In genomic region chr2:25176573-25176972, GRCm38 (mm10) we compare ENCODE assay signal across 11 mouse cellular contexts. TPM values are rescaled to one million over a fixed set of nuclear protein-coding genes. Genes with fewer than 3 reads are reported as not detected.
A peak's percentile ranks its signal among the peaks of the same experiment; 100 is the strongest.
DNase-seq lines count a peak whose midpoint lies in the region; ATAC-seq and TF ChIP-seq lines count a peak whose summit lies in the region.
"Had no signal": no experiment of that assay in that cellular context is flagged by ENCODE, and none has a peak within 500 bp of the region (broad histone marks: within the 10 kb centered on the region; RNA-seq: fewer than 3 reads in every experiment).

No protein-coding gene starts in this region.

- no peak for TF ChIP-seq CTCF in midbrain, postnatal 0 days (IDR thresholded peaks at IDR 0.05)

- peak; percentile 60 for DNase-seq in kidney, adult 9 months
- DNase-seq in kidney, adult 18-20 months = no peak
- DNase-seq in kidney, postnatal 36 days = peak; percentile 53 to 64
- no peak for DNase-seq in midbrain, postnatal 0 days (ENCODE audit: low spot score)
- DNase-seq in cerebellum, postnatal 25 days = no peak
- DNase-seq in embryo, embryonic 9.5 days (ENCODE audit: extremely low spot score) = no peak
- DNase-seq in ovary, postnatal 10 days (ENCODE audit: low spot score) = no peak

- H3K27me3 ChIP-seq in forebrain, embryonic 15.5 days = no peaks in the 10 kb centered on the region
- H3K27me3 ChIP-seq in midbrain, postnatal 0 days (ENCODE audit: insufficient read depth, low read length) = no peaks in the 10 kb centered on the region

- H3K36me3 ChIP-seq in forebrain, embryonic 15.5 days = no peaks in the 10 kb centered on the region
- H3K36me3 ChIP-seq in midbrain, postnatal 0 days (ENCODE audit: insufficient read depth, low read length) = no peaks in the 10 kb centered on the region
- H3K36me3 ChIP-seq: embryonic facial prominence, embryonic 12.5 days had no signal

- 70% methylated on average over 6 of the region's 6 CpGs for WGBS in forebrain, embryonic 15.5 days
- WGBS in midbrain, postnatal 0 days = 71% methylated on average over 6 of the region's 6 CpGs

- ATAC-seq in forebrain, embryonic 15.5 days (replicated peaks) = no peak
- ATAC-seq in midbrain, postnatal 0 days (ENCODE audit: low FRiP score) = no peak

- H3K4me2 ChIP-seq in forebrain, embryonic 15.5 days (replicated peaks) = no peak overlapping the region; the same call in 1 of the 2 replicates
- no peak overlapping the region for H3K4me2 ChIP-seq in midbrain, postnatal 0 days (ENCODE audit: low read depth, low read length, poor library complexity, severe bottlenecking)
- H3K4me2 ChIP-seq: embryonic facial prominence, embryonic 12.5 days had no signal

- H3K9ac ChIP-seq in forebrain, embryonic 15.5 days (replicated peaks) = no peak overlapping the region
- H3K9ac ChIP-seq in midbrain, postnatal 0 days (replicated peaks; ENCODE audit: low read length, poor library complexity, severe bottlenecking) = no peak overlapping the region
- H3K9ac ChIP-seq: embryonic facial prominence, embryonic 12.5 days had no signal

- peaks cover 56% of the 10 kb centered on the region for H3K4me1 ChIP-seq in forebrain, embryonic 15.5 days
- peaks cover 8% of the 10 kb centered on the region; the same call in 1 of the 2 replicates for H3K4me1 ChIP-seq in midbrain, postnatal 0 days (ENCODE audit: insufficient read depth, low read length)

- no peaks in the 10 kb centered on the region for H3K9me3 ChIP-seq in forebrain, embryonic 15.5 days
- no peaks in the 10 kb centered on the region for H3K9me3 ChIP-seq in midbrain, postnatal 0 days (ENCODE audit: low read length)
- H3K9me3 ChIP-seq: embryonic facial prominence, embryonic 12.5 days had no signal

- no peak overlapping the region for H3K4me3 ChIP-seq in forebrain, embryonic 15.5 days
- no peak overlapping the region for H3K4me3 ChIP-seq in midbrain, postnatal 0 days (ENCODE audit: low read depth, low read length)
- H3K4me3 ChIP-seq: embryonic facial prominence, embryonic 12.5 days had no signal

- H3K27ac ChIP-seq in forebrain, embryonic 15.5 days (replicated peaks) = peak overlapping the region; percentile 69
- peak overlapping the region; percentile 68 for H3K27ac ChIP-seq in midbrain, postnatal 0 days (ENCODE audit: low read depth, low read length)
- H3K27ac ChIP-seq: embryonic facial prominence, embryonic 12.5 days had no signal

RNA-seq across cellular contexts. Expression of gene Nrarp, which starts 4.0 kb away (rescaled TPM):
- polyA plus RNA-seq in forebrain, embryonic 15.5 days (2015; fragmentation: Nextera tagmentation; extraction: Ambion mirVana) = 25.2 and 27.5 TPM in 2 replicates
- total RNA-seq in midbrain, postnatal 0 days (2014; rRNA removed) = 49.2 and 49.9 TPM in 2 replicates
- 16.1 and 16.5 TPM in 2 replicates for polyA plus RNA-seq in midbrain, postnatal 0 days (2015; fragmentation: Nextera tagmentation; extraction: Ambion mirVana)

RNA-seq across cellular contexts. Expression of gene Tor4a, which starts 20.1 kb away (rescaled TPM):
- polyA plus RNA-seq in forebrain, embryonic 15.5 days (2015; fragmentation: Nextera tagmentation; extraction: Ambion mirVana) = 1.3 and 1.6 TPM in 2 replicates
- 1.7 and 3.5 TPM in 2 replicates for total RNA-seq in midbrain, postnatal 0 days (2014; rRNA removed)
- polyA plus RNA-seq in midbrain, postnatal 0 days (2015; fragmentation: Nextera tagmentation; extraction: Ambion mirVana) = 0.98 and 1.3 TPM in 2 replicates

RNA-seq across cellular contexts. Expression of gene Nelfb, which starts 34.7 kb away (rescaled TPM):
- polyA plus RNA-seq in forebrain, embryonic 15.5 days (2015; fragmentation: Nextera tagmentation; extraction: Ambion mirVana) = 96.7 and 102 TPM in 2 replicates
- total RNA-seq in midbrain, postnatal 0 days (2014; rRNA removed) = 87.0 and 101 TPM in 2 replicates
- polyA plus RNA-seq in midbrain, postnatal 0 days (2015; fragmentation: Nextera tagmentation; extraction: Ambion mirVana) = 90.4 TPM in 2 replicates

RNA-seq across cellular contexts. Expression of gene Stpg3, which starts 37.9 kb away (rescaled TPM):
- not detected in 2 replicates for polyA plus RNA-seq in forebrain, embryonic 15.5 days (2015; fragmentation: Nextera tagmentation; extraction: Ambion mirVana)
- total RNA-seq in midbrain, postnatal 0 days (2014; rRNA removed) = 0.38 TPM in 1 of 2 replicates, not detected in the other
- polyA plus RNA-seq in midbrain, postnatal 0 days (2015; fragmentation: Nextera tagmentation; extraction: Ambion mirVana) = not detected in 2 replicates
- polyA plus RNA-seq: embryonic facial prominence, embryonic 12.5 days; thymus, postnatal 0 days had no signal

RNA-seq across cellular contexts. Expression of gene Fam166a, which starts 42.0 kb away (rescaled TPM):
- polyA plus RNA-seq in forebrain, embryonic 15.5 days (2015; fragmentation: Nextera tagmentation; extraction: Ambion mirVana) = 1.2 TPM in 1 of 2 replicates, not detected in the other
- not detected in 2 replicates for total RNA-seq in midbrain, postnatal 0 days (2014; rRNA removed)
- 1.5 TPM in 1 of 2 replicates, not detected in the other for polyA plus RNA-seq in midbrain, postnatal 0 days (2015; fragmentation: Nextera tagmentation; extraction: Ambion mirVana)
- total RNA-seq: layer of hippocampus, adult 8-10 months had no signal
- polyA plus RNA-seq: embryonic facial prominence, embryonic 12.5 days had no signal

Comparison
In these comparisons a context has a peak if more than half of its experiments do, and no peak if none do; other contexts are left out.
1. DNase-seq: peak in kidney, adult 9 months (single experiment) and kidney, postnatal 36 days (2 of 2); none in kidney, adult 18-20 months (single experiment), midbrain, postnatal 0 days (single experiment), cerebellum, postnatal 25 days (0 of 2), embryo, embryonic 9.5 days (single experiment) and ovary, postnatal 10 days (single experiment).